Mouse (Mus musculus) lung, postnatal 0 days (tissue): ENCODE measurements at regions not wholly inside any gene's neighbourhood (a gene's known extent, or its start where the extent isn't known, plus 50 kb on each side); places are given as distances from the start of the nearest gene placed in this dataset.

ENCODE experiments used
- CTCF ChIP-seq: IDR thresholded peaks from 2 replicates; pipeline ENCODE4 v1.5.1; 2016; ENCODE audit warnings: antibody characterized with exemption, mild to moderate bottlenecking
- EP300 ChIP-seq: IDR thresholded peaks from 2 replicates; pipeline ENCODE4 v1.6.1; 2016; ENCODE audit warnings: antibody characterized with exemption, mild to moderate bottlenecking, control low read depth

DNA sequence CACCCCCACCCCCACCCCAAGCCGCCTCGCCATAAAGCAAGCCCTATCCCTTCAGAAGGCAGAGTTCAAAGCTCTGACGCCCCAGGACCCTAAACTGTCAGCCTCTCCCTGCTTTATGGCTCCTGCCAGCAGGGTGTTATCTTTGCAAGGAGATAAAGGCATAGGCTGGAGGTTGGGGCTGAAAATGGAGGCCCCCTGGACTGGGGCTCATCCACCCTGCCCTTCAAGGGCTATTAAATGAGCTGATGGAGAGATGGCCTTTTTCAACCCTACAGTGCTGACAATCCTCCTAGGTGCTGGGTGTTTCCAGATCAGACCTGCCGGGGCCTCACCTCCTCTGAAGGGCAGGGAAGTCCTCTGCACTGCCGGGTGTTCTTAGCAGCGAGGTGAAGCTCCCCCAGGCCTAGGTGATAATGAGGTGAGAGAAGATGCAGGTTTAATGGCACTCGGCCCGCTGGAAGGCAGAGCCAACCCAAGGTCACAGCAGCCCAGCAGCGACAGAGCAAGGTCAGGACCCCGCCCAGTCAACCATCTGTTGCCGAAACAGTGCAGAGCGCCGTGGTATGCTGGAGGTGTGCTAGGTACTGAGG lies 153.4 kb downstream of the Mycn start:
- TF ChIP-seq CTCF (no peak), EP300 (no peak)
